Mouse (Mus musculus) heart, adult 2 months (tissue): Measurements from ENCODE around the gene Gsdma.

Experiments used
- CTCF ChIP-seq: fragments of 200-600 bp; IDR thresholded peaks from 2 replicates; pipeline ENCODE4 v1.8.1; 2022; ENCODE audit warnings: antibody characterized with exemption, mild to moderate bottlenecking, moderate library complexity
- POLR2A ChIP-seq: fragments of 200-500 bp; IDR thresholded peaks from 2 replicates; pipeline ENCODE4 v1.6.1; 2011; ENCODE audit warnings: mild to moderate bottlenecking, low read depth, low read length, control low read depth; ENCODE audit not compliant: insufficient read depth

- TF ChIP-seq POLR2A = no peak
- no peak for TF ChIP-seq CTCF
Observed at GRCm38 (mm10) chr11:98725926-98726506, 61.9 kb downstream of the Gsdma start.
